Mouse (Mus musculus) adipocyte (in vitro differentiated cells): ENCODE measurements around the gene Ovca2.

Experiments
- DNase-seq: peaks from one replicate; pipeline ENCODE4 v3.0.0-alpha.2; 2016; ENCODE audit warnings: low spot score

Ovca2 gene

DNA sequence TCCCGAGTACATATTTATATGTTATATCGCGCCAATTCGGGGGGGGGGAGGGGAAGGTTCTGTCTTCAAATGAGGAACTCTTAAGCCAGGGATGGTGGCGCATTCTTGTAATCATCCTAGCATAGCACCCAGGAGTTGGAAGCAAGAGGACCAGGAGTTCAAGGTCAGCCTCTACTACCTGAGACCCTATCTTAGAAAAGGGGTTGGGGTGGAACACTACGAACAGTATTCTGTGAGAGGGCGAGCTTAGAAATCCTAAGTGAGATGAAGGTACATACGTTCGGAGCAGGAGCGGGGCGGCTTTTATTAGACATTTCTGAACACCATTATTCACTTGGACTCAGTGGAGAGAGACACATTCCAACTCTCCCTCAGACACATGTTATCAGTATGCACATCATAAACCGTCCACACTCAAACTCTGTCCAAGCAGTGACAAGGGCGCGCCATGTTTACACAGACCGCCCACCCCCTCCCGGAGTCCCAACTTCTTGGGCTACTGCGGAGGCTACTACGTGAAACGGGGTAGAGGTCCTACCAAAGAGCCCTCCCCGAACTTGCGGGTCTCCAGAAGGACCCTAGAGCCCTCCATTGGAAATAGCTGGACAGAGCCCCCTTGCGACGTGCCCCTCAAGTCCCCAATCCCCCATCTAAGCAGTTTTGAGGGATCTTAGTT is 9.1 kb downstream of the Ovca2 start, which contains the start of gene Hic1:
Gene Hic1 (minus strand): TSS at position 115 of the 676 bp plus-strand sequence.
- no peak for DNase-seq

DNA sequence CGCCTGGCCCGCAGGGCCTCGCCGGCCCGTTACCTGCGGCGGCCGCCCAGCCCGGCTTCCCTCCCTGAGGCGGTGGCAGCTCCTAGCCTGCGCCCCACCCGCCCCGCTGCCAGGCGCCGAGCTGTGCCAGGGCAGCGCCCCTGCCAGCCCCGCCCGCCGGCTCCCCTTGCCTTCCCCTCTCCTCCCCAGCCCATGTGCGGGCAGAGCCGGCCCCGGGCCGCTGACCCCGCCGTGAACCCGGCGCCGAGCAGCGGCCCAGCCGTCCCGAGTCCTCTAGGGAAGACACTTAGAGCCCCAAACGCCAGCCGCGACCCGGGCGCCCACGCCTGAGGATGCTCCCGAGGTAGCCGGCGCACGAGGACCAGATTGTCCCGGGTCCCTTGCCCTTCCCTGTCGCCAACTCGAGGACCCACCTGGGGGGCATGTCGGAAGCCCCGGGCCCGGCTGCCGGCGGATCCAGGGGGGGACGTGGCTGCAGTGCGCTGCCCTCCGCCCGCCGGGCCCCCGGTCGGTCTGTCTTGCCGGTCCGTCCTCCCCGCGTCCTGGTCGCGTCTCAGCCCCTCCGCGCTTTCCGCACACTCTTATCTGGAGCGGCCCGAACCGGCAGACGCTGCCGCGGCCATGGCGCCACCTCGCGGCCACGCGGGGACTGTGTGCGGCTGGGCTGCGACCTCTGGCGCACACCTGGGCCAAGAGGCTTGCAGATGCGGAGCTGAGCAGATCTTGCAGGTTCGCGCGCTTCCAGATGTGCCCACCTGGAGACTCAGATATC is 9.9 kb downstream of the Ovca2 start:
- peak; percentile 77 for DNase-seq

DNA sequence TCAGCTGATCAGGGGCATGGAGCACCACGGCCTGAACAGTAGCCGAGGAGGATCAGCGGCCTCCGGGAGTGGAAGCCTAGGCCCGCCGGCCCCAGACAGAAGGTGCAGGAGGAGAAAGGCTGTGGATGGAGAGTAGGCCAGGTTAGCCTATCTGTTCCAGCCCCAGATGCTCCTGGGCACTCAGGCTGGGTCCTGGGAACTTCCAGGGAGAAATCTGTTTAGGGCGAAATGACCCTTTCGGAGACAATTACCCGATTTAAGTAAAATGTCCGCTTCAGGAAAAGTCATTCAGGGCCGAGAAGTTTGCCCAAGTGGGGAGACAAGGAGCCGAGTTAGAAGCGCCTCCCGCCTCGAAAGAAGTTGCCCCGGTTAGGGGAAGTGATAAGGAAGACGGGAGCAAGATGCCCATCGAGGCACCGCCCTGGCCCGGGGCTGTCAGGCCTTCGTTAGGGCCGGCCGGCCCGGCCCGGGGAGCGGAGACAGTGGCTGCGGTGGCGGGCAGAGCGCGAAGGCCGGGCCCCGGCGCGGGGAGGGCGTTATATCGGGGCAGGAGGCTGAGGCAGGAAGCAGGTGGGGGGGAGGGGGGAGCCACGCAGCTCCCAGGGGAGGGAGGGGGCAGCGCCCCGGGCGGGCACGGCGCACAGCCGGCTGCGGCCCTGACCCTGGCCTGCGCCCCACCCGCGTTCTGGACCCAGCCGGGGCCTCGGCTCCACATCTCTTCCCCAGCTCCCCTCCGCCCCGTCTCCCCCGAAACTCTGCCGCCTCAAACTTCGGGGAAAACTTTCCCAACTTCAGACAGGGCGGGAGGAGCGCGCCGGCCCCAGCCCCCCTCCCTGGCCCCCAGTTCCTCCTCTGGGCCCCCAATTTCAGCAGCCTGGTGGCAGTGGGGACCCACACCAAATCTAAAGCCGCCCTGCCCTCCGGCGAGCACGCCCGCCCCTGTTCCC is 10.7 kb downstream of the Ovca2 start:
- DNase-seq: no peak

DNA sequence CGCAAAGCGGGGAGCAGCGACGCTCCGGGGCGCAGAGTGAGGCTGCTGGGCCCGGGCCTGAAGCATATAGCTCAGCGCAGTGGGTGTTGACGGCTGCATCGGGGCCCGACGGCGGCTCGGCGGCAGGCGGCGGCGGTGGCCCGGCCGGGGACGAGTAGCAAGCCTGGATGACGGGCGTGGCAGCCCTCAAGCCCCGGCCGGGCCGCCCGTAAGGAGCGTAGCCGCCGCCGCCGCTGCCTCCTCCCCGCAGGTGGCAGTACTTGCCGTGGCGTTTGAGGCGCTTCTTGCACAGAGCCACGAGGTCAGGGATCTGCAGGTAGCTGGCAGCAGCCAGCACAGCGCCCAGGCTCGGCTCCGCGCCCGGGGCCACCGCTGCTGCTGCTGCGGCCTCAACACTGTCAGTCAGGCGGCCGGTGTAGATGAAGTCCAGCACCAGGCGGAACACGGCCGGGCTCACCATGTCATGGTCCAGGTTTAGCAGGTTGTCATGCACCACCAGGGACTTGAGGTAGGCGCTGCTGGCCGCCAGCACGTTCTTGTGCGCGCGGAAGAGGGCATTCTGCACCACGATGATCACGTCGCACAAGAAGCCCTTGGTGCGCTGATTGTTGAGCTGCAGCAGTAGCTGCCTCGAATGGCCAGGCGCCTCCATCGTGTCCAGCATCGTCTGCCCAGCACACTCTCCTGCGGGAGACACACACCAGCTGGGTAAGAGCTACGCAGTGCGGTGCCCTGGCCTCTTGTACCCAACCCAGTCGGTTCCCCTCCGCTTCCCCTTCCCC is 11.6 kb downstream of the Ovca2 start:
- DNase-seq: no peak

DNA sequence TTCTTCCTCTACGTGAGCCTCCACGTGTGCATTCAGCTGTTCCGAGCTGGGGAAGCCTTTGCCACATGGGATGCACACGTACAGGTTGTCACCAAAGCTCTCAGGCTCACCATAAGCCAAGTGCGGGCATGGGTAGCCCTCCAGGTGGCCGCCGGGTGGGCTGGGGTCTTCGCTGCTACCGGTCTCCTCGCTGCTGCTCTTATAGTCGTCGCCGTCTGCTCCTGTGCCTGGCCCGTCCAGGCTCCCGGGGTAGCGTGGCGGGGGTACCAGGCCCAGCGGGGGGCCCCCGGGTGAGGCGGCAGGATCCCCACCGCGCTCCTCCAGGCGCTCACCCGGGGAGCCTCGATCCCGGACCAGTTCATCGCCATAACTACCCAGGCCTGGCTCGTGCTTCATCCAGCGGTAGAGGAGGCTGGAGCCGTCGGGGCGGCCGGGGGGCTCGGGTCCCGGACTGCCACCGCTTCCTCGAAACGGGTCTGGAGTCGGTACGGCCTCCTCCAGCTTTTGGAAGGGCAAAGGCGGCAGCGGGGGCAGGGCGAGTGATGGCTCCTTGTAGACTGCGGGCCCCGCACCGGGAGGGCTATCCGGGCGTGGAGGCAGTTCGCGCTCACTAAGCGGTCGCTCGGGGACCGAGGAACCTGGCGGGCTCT is 12.3 kb downstream of the Ovca2 start:
- no peak for DNase-seq

DNA sequence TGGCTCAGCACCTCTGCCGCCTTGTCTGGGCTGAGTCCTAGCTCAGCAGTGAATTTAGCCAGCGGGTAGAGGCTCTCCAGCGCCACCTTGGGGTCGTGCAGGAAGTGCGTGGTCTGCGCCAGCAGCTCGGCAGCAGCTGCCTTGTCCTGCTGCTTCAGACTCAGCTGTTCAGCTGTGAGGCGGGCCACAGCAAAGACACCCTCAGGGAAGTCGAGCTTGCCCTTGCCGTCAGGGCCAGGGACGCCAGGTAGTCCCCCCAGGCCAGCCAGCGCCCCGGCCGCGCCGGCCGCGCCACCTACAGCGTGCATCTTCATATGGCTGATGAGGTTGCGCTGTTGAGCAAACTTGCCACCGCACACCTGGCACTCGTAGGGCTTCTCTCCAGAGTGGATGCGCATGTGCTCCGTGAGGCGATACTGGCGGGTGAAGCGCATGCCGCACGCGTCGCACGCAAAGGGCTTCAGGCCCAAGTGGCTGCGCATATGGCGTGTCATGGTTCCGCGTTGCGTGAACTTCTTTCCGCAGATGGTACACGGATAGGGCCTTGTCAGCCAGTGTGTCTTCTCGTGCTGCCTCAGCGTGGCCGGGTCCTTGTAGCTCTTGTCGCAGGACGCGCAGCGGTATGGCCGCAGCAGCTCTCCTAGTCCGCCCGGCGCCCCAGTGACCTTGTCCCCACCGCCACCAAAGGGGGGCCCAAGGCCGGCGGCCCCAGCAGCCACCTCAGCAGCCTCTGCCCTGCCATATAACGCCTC is 13.0 kb downstream of the Ovca2 start:
- no peak for DNase-seq

DNA sequence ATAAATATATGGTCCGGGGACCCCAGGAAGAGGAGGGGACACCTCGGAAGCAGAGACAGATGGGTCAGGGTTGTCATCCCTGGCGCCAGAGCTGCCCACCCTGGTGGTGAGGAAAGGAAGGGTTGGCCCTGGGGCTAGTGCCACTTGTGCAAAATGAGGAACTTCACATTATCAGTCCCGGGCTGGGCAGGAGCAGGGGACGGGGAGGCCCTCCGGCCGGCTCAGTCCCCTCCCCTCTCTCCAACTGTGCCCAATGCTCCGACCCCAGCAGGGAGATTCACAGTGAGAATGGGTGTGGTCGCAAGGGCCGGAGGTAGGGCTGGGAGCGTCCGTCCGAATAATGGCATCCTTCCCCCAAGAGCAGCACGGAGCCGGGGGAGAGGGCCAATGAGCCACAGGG is 13.9 kb downstream of the Ovca2 start:
- DNase-seq: no peak

DNA sequence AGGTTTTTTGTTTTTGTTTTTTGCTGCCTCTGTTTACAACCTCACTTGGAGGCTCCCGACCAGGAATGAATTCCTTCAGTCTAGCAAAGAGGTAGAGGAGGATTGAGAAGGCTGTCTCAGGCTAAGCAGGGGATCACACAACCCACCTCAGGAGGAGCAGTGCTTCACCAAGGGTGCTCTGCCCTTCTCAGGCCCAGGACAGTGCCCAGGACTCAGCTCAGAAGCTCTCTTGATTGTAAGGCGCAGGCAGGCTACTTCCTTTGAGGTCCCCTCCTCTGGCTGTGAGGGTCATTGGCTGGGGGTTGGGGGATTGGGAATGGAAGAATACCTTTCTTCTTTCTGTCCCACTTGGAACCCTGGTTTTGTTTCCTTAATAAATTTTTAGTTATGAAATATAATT is 14.6 kb downstream of the Ovca2 start:
- DNase-seq: no peak

DNA sequence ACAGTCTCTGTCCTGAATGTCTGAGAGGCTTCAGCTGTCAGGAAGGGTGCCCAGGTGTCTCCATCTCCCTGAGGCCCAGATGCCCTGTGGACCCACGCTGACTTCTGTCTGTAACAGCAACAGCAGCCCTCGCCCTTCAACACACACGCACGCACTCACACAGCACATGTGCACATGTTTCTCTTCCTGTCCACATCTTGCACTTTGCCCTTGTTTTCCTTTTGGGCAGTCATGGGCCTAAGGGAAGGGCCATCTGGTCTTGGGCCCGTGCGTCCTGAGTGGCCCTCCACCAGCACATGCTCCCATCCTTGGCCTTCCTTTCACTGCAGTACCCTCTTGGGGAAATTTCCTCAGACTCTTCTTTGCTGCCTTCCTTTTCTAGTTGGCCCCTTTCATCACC is 15.3 kb downstream of the Ovca2 start:
- peak; percentile 36 for DNase-seq

DNA sequence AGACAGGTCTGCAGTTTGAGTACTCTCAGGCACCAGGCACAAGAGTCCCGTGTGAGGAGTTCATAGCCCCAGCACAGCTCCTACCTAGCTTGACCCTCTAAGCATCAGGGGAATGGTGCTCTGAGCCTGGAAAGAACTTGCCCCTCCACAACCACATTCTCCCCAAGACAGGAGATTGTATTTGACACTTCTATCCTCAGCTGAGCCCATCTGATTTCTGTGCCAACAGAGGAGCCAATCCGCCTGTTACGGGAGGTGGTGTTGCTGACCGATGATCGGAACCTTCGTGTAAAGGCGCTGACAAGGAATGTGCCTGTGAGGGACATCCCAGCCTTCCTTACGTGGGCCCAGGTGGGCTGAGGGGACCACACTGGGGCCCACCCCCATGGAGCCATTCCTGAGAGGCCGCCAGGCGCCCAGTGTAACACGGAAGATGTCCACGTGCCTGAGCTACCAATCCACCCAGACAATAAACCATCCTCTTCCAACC is 16.0 kb downstream of the Ovca2 start:
- no peak for DNase-seq

DNA sequence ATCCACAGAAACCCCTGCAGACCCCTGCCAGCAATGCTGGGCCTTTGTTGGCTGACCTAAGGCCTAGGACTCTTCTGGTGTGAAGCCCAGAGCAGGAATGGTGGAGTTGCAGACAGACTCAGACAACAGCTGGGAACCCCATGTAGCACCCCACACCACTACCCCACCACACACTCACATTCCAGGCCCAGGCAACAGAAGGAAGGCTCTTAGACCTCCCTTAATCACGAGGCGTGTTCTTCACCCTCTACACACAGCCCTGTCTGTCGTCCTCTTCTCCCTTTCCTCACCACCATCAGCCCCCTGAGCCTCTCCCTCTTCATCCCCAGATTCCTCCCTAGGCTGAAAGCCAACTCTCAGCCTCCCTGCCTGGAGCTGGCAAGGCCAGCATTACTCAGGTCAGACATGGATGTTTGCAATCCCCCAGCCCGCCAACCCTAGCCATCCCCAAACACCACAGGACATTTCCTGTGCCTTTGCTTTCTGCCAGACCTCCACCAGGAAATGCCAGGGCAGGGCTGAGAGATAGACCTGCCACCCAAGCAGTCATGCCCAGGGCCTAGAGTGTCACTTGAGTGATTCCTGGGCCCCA is 17.1 kb downstream of the Ovca2 start:
- DNase-seq: no peak

DNA sequence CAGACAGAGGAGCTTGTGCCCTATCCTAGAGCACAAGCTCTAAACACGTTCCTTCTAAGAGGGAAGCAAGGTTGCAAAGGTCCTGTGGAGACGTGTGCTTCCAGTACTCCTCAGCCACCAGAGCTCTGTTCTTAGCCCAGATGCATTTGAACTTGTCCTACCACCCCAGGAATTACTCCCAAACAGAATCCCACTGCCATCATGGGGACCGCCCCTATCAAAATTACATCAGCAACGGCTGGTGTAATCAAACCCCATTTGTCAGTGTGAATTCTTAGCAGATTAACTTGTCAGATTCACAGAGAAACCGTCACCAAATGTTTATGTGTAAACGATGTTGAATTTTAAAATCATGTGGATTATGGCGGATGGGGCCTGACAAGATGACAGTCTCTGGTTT is 17.7 kb downstream of the Ovca2 start:
- DNase-seq: no peak

DNA sequence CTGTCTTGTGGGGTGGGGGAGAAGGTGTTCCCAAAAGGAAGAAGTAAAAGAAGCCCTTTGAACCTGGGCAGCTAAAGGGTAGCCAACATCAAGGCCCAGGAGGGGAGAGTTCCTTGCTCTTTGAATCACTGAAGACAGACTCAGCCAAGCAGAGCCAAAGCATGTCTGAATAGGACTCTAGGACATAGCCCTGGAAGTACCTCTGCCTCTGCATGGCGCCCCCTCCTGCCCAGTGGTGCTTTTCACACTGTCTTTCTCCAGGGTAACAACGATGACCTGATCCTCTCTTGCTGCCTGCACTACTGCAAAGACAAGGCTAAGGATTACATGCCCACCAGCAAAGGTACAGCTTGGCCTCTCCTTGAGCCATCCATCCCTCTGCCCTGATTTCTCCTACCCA is 19.1 kb downstream of the Ovca2 start:
- peak; percentile 33 for DNase-seq

DNA sequence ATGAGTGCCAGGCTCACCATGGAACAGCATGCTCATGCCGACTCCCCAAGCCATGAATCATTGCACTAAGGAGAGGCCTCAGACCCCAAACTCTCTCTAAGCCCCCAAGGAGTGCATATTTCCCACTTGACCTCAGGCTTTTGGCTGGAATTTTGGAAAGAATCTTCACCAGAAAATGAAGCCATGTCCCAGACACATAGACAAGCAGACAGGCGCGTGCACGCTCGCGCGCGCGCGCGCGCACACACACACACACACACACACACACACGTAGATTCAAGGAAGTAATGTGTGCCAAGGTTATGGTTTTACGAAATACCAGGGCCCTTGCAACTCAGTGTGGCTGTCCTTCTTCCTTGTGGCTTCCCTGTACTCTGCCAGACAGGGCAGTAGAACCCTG is 20.2 kb downstream of the Ovca2 start:
- no peak for DNase-seq

DNA sequence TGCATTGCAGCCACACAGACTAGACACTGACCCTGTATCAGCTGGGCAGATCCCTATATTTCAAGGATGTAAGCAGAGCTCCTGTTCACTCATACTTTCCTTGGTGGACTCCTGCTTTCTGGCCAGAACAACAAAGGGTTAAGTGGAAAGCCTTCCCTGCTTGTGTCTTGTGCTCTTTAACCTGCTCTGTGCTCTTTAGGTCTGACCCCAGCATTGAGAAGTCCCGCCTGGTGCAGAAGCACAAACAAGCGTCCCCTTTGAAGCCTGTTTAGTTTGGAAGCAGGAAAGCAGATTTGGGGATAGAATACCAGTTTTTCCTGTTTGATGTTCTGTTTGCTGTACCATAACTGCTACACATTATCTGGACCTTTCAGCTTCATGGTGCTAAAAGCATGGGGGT is 20.7 kb downstream of the Ovca2 start:
- no peak for DNase-seq

DNA sequence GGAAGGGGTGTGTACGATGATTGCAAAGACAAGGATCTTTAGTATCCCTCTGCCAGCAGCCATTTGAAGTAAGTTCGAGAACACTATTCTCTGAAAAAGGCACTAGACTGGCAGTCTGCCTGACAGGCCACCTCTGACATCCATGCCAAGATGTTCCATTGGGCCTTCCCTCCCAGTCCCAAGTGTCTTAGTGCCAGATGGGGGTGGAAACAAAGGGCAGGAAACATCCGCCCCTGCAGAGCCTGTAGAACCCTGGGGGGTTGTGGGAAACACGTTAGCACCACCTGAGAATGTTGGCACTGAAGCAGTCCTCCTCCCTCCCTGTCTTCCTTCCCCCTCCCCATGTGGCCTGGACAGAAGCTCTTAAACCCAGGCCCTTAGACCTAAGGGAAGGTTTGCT is 21.6 kb downstream of the Ovca2 start:
- DNase-seq: no peak

DNA sequence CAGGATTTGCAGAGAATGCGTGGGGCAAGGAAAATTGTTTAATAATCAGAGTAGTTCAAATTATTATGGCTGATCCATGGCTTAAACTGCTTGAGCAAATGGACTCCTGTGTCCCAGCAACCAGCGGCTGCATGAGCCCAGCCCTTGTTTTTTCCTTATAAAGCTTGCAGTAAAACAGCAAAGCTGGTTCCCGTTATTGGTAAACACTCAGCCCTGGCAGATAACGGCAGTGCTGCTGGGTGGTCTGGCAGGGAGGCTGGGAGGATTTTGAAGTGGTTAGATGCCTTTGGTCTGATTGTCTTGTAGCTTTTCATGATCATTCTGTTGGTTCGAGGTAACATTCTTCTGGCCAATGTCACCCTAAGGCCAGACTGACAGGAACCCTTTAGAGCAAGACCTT is 22.2 kb downstream of the Ovca2 start:
- no peak for DNase-seq

DNA sequence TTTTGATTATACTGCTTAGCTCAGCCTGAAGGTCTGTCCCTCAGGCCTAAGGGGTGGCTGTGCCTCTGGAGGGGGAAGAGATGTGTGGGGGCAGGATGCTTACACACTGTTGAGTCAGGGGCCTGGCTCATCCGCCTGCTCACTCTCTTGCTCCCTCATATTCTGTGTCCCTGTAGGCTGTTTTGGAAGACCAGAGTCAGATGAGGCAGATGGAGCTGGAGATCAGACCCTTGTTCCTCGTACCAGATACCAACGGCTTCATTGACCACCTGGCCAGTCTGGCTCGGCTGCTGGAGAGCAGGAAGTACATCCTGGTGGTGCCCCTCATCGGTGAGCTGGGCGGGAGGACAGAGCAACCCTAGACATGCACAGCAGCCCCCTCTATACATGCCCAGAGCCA is 22.6 kb downstream of the Ovca2 start:
- no peak for DNase-seq

DNA sequence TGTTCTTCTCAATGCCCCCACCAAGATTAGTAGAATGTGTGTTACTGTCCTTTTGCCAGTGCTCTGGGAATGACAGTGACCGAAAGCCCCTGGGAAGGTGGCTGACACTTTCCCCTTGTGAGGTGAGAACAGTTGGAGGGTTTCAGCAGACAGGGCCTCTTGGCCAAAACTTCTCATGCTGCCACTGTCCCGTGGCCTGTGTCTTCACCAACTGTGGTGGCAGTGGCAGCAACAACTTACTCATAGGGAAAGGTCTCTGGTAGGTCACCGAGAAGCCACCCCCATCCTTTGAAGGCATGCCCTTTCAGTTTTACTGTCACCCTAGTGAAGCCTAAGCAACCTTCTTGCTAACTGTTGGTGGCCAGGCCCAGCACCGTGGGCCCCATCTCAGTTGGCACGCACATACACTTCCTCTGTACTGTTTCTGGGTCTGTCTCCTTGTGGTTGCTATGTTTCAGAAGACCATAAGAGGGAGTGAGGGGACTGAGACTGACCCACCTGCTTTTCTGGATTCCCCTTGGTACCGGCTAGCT is 24.5 kb downstream of the Ovca2 start:
- DNase-seq: no peak
